Mouse (Mus musculus) stomach, postnatal 0 days (tissue): ENCODE measurements around the gene Dcun1d3. TPM values are rescaled to one million over a fixed set of nuclear protein-coding genes. Genes with fewer than 3 reads are reported as not detected.

Experiments
- ATAC-seq: fragments of 200-750 bp; cut with Nextera tagmentation; 2 replicates; pipeline ENCODE4 v1.8.0; 2017; ENCODE audit not compliant: low FRiP score, low TSS enrichment
- DNase-seq: peaks from one replicate; pipeline ENCODE4 v3.0.0-alpha.2; 2016; ENCODE audit warnings: low spot score
- H3K27ac ChIP-seq: fragments of 300-500 bp; sonication (generic); replicated peaks from 2 replicates; pipeline ENCODE4 v1.5.1; 2014; ENCODE audit warnings: mild to moderate bottlenecking, control low read depth
- H3K27me3 ChIP-seq: fragments of 300-500 bp; sonication (generic); 2 replicates; pipeline ENCODE4 v1.6.1; 2014; ENCODE audit warnings: low read length; ENCODE audit not compliant: control insufficient read depth, insufficient read depth
- H3K36me3 ChIP-seq: fragments of 300-500 bp; sonication (generic); 2 replicates; pipeline ENCODE4 v1.6.1; 2014; ENCODE audit warnings: low read length, mixed read lengths; ENCODE audit not compliant: control insufficient read depth, insufficient read depth
- H3K4me1 ChIP-seq: fragments of 300-500 bp; sonication (generic); replicated peaks from 2 replicates; pipeline ENCODE4 v1.6.1; 2014; ENCODE audit warnings: antibody characterized with exemption; ENCODE audit not compliant: control insufficient read depth, insufficient read depth
- H3K4me2 ChIP-seq: fragments of 300-500 bp; sonication (generic); replicated peaks from 2 replicates; pipeline ENCODE4 v1.6.1; 2014; ENCODE audit warnings: low read depth, mild to moderate bottlenecking, control low read depth, moderate library complexity
- H3K4me3 ChIP-seq: fragments of 300-500 bp; sonication (generic); 2 replicates; pipeline ENCODE4 v1.5.1; 2014; ENCODE audit warnings: low read depth, low read length, control low read depth
- H3K9ac ChIP-seq: fragments of 300-500 bp; sonication (generic); 2 replicates; pipeline ENCODE4 v1.6.1; 2014; ENCODE audit warnings: mild to moderate bottlenecking, low read length, control low read depth, mixed read lengths
- H3K9me3 ChIP-seq: fragments of 300-500 bp; sonication (generic); 2 replicates; pipeline ENCODE4 v1.6.1; 2016; ENCODE audit warnings: low read length; ENCODE audit not compliant: control insufficient read depth
- CTCF ChIP-seq: IDR thresholded peaks from 2 replicates; pipeline ENCODE4 v1.5.1; 2016; ENCODE audit warnings: antibody characterized with exemption, low read depth, mild to moderate bottlenecking, moderate library complexity
- EP300 ChIP-seq: optimal IDR thresholded peaks from 2 replicates; pipeline ENCODE3; 2016; ENCODE audit warnings: antibody characterized with exemption
- WGBS: fragments of 180-500 bp; shearing (Covaris S2); extraction: QIAGEN DNeasy Blood & Tissue Kit; methylation state at CpG from one replicate; pipeline ENCODE4 v1.1.7; 2014; 5-methylcytosine and 5-hydroxymethylcytosine counted together
- polyA plus RNA-seq: library from polyadenylated mRNA; unstranded; fragments of >200 nt; fragmentation: Nextera tagmentation; extraction: Ambion mirVana; gene quantifications from 2 replicates; pipeline ENCODE4 v1.2.1, GENCODE M21; 2015

The Dcun1d3 gene
- polyA plus RNA-seq, 1 experiment from 2014 or later, result 11.5 TPM

DNA sequence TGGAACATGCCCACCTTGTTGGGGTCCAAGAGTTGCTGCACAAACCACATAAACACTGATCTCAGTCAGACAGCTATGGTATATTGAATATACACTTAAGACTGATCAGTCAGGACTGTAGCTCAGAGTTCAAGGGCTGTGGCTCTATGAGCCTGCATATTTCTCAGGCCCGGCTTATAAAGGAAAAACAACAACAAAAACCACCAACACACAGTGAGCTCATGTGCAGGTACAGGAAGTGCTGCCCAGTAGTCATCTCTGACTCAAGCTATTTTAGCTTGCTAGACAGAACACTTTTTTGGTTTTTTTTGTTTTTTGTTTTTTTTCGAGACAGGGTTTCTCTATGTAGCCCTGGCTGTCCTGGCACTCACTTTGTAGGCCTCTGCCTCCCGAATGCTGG lies 87.4 kb downstream of the Dcun1d3 start:
- no peak overlapping the region for H3K4me2 ChIP-seq
- no peak overlapping the region for H3K9ac ChIP-seq
- H3K27ac ChIP-seq, result no peak overlapping the region
- H3K4me3 ChIP-seq, result no peak overlapping the region
- TF ChIP-seq CTCF (no peak), EP300 (no peak)
- no peaks in the 10 kb centered on the region for H3K27me3 ChIP-seq
- H3K4me1 ChIP-seq, result no peaks in the 10 kb centered on the region
- WGBS, result 84% methylated on average over 3 of the region's 3 CpGs
- H3K36me3 ChIP-seq, result peaks cover 3% of the 10 kb centered on the region; the same call in 1 of the 2 replicates
- no peak for DNase-seq
- ATAC-seq, result no peak
- H3K9me3 ChIP-seq, result no peaks in the 10 kb centered on the region

DNA sequence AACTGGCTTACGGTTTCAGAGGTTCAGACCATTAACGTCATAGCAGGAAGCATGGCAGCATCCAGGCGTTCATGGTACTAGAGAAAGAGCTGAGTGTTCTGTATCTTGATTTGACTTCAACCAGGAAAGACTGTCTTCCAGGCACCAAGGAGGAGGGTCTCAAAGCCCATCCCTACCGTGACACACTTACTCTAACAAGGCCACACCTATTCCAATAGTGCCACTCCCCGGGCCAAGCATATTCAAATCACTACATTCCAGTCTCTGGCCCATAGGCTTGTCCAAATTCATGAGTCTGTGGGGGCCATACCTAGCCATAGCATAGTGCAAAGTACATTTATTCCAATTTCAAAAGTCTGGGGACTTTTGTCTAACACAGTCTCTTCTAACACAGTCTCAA lies 88.7 kb downstream of the Dcun1d3 start:
- 87% methylated on average over 5 of the region's 5 CpGs for WGBS
- no peak overlapping the region for H3K27ac ChIP-seq
- no peaks in the 10 kb centered on the region for H3K27me3 ChIP-seq
- no peak overlapping the region for H3K4me2 ChIP-seq
- H3K4me1 ChIP-seq, result no peaks in the 10 kb centered on the region
- H3K36me3 ChIP-seq, result peaks cover 3% of the 10 kb centered on the region; the same call in 1 of the 2 replicates
- no peaks in the 10 kb centered on the region for H3K9me3 ChIP-seq
- DNase-seq (no peak), ATAC-seq (no peak)
- H3K9ac ChIP-seq, result no peak overlapping the region
- no peak overlapping the region for H3K4me3 ChIP-seq
- TF ChIP-seq EP300, result no peak
- no peak for TF ChIP-seq CTCF

Other genes starting within 250 kb of the Dcun1d3 start
- not detected in 2 replicates for gene Acsm4, start 206.3 kb downstream of the Dcun1d3 start, polyA plus RNA-seq
- 34.2 and 34.4 TPM in 2 replicates for gene Thumpd1, start 175.5 kb downstream of the Dcun1d3 start, polyA plus RNA-seq
- gene Acsm3, start 135.4 kb downstream of the Dcun1d3 start, polyA plus RNA-seq, result 9.7 and 10.5 TPM in 2 replicates
- 4.4 and 4.8 TPM in 2 replicates for gene Rexo5, start 102.3 kb downstream of the Dcun1d3 start, polyA plus RNA-seq
- 6.2 and 6.3 TPM in 2 replicates for gene Eri2, start 102.2 kb downstream of the Dcun1d3 start, polyA plus RNA-seq
- gene Lyrm1, start 437 bp downstream of the Dcun1d3 start, polyA plus RNA-seq, result 10.7 and 11.2 TPM in 2 replicates
- gene Dnah3, start 199.0 kb upstream of the Dcun1d3 start, polyA plus RNA-seq, result 0.02 TPM in 1 of 2 replicates, not detected in the other
- 31.9 and 33.9 TPM in 2 replicates for gene Tmem159, start 206.1 kb upstream of the Dcun1d3 start, polyA plus RNA-seq
- gene Zp2, start 249.0 kb upstream of the Dcun1d3 start, polyA plus RNA-seq, result not detected in 2 replicates